Mouse (Mus musculus) embryo, embryonic 10.5 days (tissue): ENCODE results near the gene Pdia3.
"Not testable (repeated sequence)": the region's sequence is repeated elsewhere in the genome, so short reads cannot be mapped to it uniquely, and the experiment has no call there.

Source experiments
- DNase-seq: peaks from one replicate; pipeline ENCODE4 v3.0.0-alpha.2; 2015; ENCODE audit warnings: low spot score

The Pdia3 gene

DNA sequence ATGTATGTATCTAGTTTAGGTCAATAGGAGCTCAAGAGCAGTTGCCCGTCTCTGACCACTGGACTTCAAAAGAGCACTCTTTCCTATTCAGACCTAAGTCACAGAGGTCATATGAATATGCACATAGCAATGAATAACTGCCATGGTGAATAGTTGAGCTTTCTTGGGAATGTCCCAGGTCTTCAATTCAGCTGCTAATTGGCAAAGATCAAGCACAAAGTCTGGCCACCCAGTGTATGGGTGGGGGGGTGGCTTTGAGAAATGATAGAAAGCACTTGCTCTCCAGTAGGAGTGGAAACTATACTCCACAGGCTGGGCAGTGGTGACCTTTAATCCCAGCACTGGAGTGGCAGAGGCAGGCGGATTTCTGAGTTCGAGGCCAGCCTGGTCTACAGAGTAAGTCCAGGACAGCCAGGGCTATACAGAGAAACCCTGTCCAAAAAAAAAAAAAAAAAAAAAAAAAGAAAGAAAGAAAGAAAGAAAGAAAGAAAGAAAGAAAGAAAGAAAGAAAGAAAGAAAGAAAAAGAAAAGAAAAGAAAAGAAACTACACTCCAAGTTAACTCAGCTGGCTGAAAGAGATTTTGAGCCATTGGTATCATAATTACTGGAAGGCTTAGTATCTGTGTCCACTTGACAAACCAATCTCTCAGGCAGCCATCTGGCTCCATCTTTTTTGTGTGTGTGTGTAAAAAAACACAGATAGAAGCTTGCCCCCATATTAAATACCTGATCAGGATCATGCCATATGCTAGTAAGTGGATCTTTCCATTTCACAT lies 64.1 kb downstream of the Pdia3 start:
- no peak for DNase-seq

DNA sequence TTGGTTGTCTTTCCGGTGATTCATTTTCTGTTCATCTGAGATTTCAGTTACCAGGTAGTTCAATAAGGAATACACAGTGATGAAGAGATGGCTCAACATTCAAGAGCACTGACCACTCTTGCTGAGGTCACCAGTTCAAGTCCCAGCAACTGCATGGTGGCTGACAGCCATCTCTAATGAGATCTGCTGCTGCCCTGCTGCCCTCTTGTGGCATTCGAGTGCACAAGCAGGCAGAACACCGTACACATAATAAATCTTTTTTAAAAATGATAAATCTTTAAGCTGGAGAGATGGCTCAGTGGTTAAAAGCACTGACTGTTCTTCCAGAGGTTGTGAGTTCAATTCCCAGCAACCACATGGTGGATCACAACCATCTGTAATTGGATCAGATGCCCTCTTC lies 66.9 kb downstream of the Pdia3 start:
- peak; percentile 36 for DNase-seq

DNA sequence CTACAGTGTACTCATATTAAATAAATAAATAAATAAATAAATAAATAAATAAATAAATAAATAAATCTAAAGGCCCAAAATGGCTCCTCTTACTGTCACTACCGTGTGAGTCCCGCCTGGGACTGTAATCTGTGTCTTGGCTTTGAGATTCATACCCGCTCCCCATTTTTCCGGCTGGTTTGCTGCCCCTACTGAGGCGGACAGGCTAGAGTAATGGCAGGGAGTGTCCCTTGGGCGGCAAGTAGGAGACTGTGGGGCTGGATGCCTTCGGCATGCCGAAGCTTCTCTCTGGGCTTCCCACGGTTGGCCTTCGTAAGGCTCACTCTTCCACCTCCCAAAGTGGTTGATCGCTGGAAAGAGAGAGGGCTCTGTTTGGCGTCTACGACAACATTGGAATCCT lies 67.3 kb downstream of the Pdia3 start:
- not testable (repeated sequence) for DNase-seq

DNA sequence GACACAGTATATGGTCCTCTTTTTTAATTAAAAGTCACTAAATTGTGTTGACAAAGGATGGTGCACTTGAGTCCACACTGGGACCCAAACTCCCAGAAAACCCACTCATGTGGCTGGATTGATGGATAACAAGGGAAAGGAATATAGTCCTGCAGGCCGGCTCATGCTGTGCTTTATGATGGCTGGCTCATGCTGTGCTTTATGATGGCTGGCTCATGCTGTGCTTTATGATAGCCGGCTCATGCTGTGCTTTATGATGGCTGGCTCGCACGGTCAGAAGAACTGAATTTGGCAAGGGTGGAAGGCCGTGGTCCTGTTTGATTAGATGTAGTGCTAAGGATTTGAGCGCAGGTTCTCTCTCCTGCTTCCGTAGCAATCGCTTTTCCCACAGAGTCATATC lies 70.0 kb downstream of the Pdia3 start:
- DNase-seq, result no peak

DNA sequence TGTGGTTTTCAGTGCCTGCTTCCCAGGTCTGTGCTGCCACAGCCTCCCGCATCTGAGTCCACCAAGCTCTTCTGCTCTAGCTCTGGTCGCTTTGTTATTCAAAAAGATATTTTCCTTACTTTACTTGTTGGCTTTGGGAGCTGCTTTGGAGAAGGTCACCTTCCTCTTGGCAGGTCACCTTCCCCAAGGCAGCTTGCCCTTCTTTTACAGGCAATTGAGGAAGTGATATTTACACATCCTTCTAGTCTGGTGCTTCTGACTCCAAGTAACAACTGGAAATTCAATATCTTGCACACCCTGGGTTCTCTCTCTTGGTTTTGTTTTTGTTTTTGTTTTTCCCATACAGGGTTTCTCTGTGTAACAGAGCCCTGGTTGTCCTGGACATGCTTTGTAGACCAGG lies 70.8 kb downstream of the Pdia3 start:
- not testable (repeated sequence) for DNase-seq
